Mouse (Mus musculus): ENCODE measurements around the gene Ube2g2. TPM values are rescaled to one million over a fixed set of nuclear protein-coding genes. Genes with fewer than 3 reads are reported as not detected.
"Not testable (repeated sequence)": the region's sequence is repeated elsewhere in the genome, so short reads cannot be mapped to it uniquely, and the experiment has no call there.

Ube2g2 gene
- total RNA-seq, 2 experiments from 2014 or later, result 45.1 to 47.6 TPM

DNA sequence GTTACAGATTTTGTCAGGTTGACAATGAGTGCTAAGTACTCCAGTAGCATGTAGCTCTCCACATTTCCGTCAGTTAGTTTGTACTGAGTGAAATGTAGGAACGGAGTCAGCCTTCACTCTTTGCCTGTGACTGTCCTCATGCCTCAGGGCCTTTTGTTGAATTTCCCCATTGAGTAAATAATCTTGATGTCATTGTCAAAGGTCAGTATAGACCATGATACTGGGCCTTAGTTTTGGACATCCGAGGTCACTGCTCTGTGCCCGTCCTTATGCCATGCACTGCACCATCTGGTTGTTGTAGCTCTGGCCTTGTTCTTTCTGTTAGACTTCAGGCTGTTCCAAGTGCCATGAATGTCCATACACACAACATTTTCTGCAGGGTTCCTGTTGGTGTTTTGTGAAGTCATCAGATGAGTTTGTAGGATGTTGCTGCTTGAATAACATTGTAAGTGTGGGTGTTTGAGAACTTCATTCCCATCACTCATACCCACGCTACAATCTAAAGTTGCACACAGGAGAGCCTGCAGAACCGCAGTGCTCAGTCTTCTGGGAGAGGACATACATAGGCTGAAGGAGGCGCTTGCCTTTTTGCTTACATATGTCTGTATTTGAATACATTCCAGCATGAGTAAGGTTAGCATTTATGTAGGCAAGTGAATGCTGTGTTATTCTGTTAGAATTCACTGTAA lies 14.3 kb downstream of the Ube2g2 start:
- intact Hi-C loops (cut with DNase I), result loop anchor here (10.0 kb wide), 1 partner anchor 348 kb away; no protein-coding TSS in a partner anchor
- DNase-seq, result no peak

DNA sequence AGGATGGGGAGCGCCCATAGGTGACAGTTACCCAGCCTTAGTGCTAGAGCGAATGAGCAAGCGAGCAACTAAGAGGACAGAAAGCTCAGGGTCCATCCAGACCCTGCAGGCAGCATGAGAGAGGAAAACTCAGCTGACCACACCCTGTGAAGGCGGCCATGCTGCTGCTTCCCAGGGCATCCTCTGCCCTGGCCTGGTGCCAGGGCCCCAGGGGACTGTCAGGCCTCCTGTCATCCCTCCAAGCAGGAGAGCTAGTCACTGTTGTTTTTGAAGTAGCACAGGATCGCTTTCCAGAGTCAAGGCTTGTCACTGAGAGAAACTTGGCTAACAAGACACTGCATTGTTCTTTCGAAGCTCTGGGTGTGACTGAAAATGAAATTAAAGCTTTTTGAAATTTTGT lies 16.9 kb downstream of the Ube2g2 start:
- DNase-seq, result no peak
- intact Hi-C loops (cut with DNase I), result loop anchor here (10.0 kb wide), 1 partner anchor 346 kb away; no protein-coding TSS in a partner anchor

- DNase-seq, result no peak
- intact Hi-C loops (cut with DNase I), result no loop called here
Measured at GRCm38 (mm10) chr10:77643160-77643559, 21.1 kb downstream of the Ube2g2 start.

GRCm38 (mm10) chr10:77645571-77645970 lies 23.5 kb downstream of the Ube2g2 start:
- no peak for DNase-seq
- intact Hi-C loops (cut with DNase I), result no loop called here

GRCm38 (mm10) chr10:77647461-77647860 lies 25.4 kb downstream of the Ube2g2 start:
- DNase-seq, result no peak
- intact Hi-C loops (cut with DNase I), result no loop called here

DNA sequence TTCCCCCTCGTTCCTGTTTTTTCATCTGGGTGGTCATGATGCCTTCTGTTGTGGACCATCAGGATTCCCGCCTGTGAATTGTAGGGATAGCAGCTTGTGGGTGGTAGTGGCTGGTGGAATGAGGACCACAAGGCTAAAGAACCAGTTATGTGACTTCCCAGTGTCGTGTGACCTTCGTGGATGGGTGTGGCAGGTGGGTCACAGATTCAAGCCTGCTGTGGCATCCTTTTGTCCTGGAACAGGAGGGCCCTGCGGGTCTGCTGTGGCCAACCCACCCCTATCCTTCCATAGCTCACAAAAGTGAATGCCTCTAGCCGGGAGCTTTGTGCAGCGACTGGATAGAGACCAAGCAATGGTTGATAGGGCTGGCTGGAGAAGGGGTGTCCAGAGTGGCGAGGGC lies 25.8 kb downstream of the Ube2g2 start:
- DNase-seq, result no peak
- intact Hi-C loops (cut with DNase I), result no loop called here

GRCm38 (mm10) chr10:77652046-77652445 lies 30.0 kb downstream of the Ube2g2 start:
- intact Hi-C loops (cut with DNase I), result no loop called here

GRCm38 (mm10) chr10:77658286-77658994 lies 36.4 kb downstream of the Ube2g2 start:
- intact Hi-C loops (cut with DNase I), result no loop called here
- no peak for DNase-seq

More at GRCm38 (mm10) chr10:77652046-77652445, 30.0 kb downstream of the Ube2g2 start:
- no peak for DNase-seq

- no peak for DNase-seq
- intact Hi-C loops (cut with DNase I), result no loop called here
Measured at GRCm38 (mm10) chr10:77663949-77664665, 42.0 kb downstream of the Ube2g2 start.

- no peak for DNase-seq
- intact Hi-C loops (cut with DNase I), result no loop called here
Measured at GRCm38 (mm10) chr10:77666342-77666741, 44.3 kb downstream of the Ube2g2 start.

- intact Hi-C loops (cut with DNase I), result no loop called here
- no peak for DNase-seq
Measured at GRCm38 (mm10) chr10:77667402-77667801, 45.3 kb downstream of the Ube2g2 start.

- intact Hi-C loops (cut with DNase I), result no loop called here
- no peak for DNase-seq
Measured at GRCm38 (mm10) chr10:77670710-77671109, 48.6 kb downstream of the Ube2g2 start.

GRCm38 (mm10) chr10:77671519-77671918 lies 49.4 kb downstream of the Ube2g2 start:
- DNase-seq, result no peak

DNA sequence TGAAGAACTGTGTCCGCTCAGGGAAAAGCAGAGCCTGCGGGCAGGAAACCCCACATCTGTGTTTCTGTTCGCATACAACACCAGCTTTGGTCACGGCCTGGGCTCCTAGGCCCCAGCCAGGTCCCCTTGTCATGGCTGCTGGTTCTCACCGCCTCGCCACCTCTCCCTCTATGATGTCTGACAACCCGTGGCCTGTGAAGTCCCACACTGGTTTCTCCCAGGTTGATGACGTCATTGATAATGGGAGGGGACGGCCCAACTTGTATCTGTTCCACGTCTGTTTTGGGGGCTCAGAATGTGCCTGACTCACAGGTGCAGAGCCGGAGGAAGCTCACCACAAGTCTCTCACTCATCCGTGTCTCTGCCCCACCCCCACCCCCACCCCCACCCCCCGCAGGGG lies 51.7 kb downstream of the Ube2g2 start:
- intact Hi-C loops (cut with DNase I), result no loop called here
- no peak for DNase-seq

More at GRCm38 (mm10) chr10:77671519-77671918, 49.4 kb downstream of the Ube2g2 start:
- intact Hi-C loops (cut with DNase I), result no loop called here

DNA sequence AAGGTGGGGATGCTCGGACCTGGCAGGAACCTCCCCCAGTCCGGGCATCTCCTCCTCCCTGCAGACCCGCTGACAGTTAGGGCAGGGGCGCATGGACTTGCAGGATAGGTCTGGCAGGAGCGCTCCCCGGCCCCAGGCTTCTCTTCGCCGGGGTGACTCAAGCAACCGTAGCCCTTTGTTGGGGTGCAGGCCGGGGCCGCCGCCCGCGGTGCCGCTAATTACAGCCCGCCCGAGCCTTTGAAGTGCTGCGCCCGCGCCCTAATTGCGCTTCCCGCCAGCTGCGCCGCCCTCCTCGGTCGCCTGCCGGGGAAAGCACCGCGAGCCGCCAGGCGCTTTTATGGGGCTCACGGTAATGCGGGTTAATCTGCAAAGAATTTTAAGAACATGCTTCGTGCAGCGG lies 55.5 kb downstream of the Ube2g2 start:
- no peak for DNase-seq
- intact Hi-C loops (cut with DNase I), result no loop called here

DNA sequence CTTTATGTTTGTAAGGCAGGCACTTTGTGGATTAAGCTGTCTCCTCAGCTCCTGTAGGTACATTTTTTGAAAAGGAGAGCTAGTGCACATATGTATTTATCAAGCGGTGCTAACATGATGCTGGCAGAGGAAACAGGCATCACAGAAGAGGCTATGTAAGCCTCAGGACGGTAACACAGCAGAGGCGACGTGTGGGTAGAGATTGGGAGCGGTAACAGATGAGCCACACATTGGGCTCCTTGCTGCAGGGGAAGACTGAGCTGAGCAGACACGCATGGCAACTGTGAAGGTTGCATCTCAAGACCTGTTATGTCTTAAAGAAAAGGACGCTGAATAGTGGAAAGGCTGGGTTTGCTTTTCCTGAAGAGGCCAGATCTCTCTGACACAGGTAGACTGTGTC lies 60.9 kb downstream of the Ube2g2 start:
- intact Hi-C loops (cut with DNase I), result no loop called here
- DNase-seq, result no peak

GRCm38 (mm10) chr10:77684181-77684580 lies 62.1 kb downstream of the Ube2g2 start:
- intact Hi-C loops (cut with DNase I), result no loop called here
- DNase-seq, result no peak

DNA sequence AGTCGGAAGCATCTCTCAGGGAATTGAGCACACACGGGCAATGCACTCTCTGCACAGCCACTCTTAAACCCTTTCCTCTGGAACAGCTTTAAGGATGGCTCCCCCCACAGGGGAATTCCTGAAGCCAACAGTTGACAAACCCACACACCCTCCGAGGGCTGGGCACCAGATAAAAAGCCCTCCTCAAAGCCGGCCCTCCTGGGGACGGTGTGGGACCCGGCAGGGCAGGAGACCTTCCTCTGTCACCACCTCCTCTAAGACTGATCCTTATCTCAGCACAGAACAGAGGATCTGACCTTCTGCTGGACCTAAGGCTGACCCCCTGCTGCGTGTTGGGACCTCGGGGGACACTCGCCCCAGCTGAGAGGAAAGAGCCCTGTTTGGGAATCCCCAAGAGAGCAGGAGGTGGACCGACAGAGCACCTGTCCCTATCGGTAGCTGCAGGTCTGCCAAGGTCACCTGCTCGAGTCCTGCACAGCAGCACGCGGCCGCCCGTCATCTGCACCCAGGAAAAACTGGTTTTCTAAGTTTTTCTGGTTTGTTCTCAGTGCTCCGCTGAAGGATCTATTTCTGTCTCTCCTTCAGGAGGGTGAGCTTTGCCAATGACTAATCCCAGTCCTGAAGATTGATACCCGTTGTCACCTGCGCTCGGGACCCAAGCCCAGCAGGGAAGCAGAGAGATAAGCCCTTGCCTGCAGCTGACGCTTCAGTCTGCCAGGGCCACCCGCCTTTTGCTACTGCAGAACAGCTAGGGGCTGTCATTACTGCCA lies 64.0 kb downstream of the Ube2g2 start, which contains the start of gene Tspear:
Tspear (plus strand) TSS at position 675 of the 770 bp plus-strand sequence.
- intact Hi-C loops (cut with DNase I), result no loop called here

GRCm38 (mm10) chr10:77687021-77687420 lies 64.9 kb downstream of the Ube2g2 start:
- intact Hi-C loops (cut with DNase I), result no loop called here

More for the DNA sequence above, 64.0 kb downstream of the Ube2g2 start, which contains the start of gene Tspear:
- no peak for DNase-seq

DNA sequence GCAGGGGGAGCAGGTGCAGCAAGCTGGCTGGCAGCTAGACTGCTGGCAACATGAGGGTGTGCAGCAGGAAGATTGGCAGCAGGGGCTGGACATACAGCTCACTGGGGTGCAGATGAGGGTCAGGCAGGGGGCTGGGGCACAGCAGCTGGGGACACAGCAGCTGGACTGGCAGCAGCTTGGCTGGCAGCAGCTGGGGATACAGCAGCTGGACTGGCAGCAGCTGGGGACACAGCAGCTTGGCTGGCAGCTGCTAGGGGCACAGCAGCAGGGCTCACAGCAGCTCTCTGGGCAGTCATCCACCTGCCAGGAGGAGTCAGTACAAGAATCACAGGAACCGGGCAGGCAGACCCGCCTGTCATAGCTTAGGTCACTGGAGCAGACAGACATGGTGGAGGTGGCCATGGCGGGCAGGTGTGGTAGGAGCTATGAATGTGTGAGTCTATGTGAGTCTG lies 68.3 kb downstream of the Ube2g2 start, which contains the start of gene Gm19402:
Gm19402 (minus strand) TSS at position 402 of the 452 bp plus-strand sequence.
- DNase-seq; intact Hi-C loops (cut with DNase I): not testable (repeated sequence)

More at GRCm38 (mm10) chr10:77687021-77687420, 64.9 kb downstream of the Ube2g2 start:
- no peak for DNase-seq

Measured in left cerebral cortex, postnatal 4 days (tissue).